Mouse (Mus musculus) mouse trophoblast stem cell (cell line): ENCODE data around the gene Ccdc116.

Source experiments
- in situ Hi-C, 2 experiments: fragments of 300-500 bp; cut with MseI, MboI; formaldehyde crosslinking; loops; 2 replicates in 1 of 2; 3 replicates in 1 of 2; pipeline ENCODE4 v1.15.1; 2025

The Ccdc116 gene

GRCm38 (mm10) chr16:17131191-17132088, 15.6 kb downstream of the Ccdc116 start:
- in situ Hi-C loops: no loop called here

- in situ Hi-C loops: no loop called here
Measured at GRCm38 (mm10) chr16:17127292-17127691, 19.7 kb downstream of the Ccdc116 start.

GRCm38 (mm10) chr16:17124871-17125520, 22.0 kb downstream of the Ccdc116 start, which contains the start of gene 2610318N02Rik:
2610318N02Rik (minus strand) TSS chr16:17125167.
- in situ Hi-C loops: no loop called here

- in situ Hi-C loops: no loop called here
Measured at GRCm38 (mm10) chr16:17124119-17124870, 22.7 kb downstream of the Ccdc116 start.

GRCm38 (mm10) chr16:17121569-17121968, 25.5 kb downstream of the Ccdc116 start:
- in situ Hi-C loops: no loop called here

GRCm38 (mm10) chr16:17117309-17117799, 29.7 kb downstream of the Ccdc116 start:
- in situ Hi-C loops: no loop called here

- in situ Hi-C loops: no loop called here
Measured at GRCm38 (mm10) chr16:17110771-17111743, 36.0 kb downstream of the Ccdc116 start, which contains the start of gene Ppil2. Ppil2 (minus strand) TSS chr16:17111257.

GRCm38 (mm10) chr16:17104600-17104999, 42.4 kb downstream of the Ccdc116 start:
- in situ Hi-C loops: no loop called here

GRCm38 (mm10) chr16:17102630-17103220, 44.3 kb downstream of the Ccdc116 start:
- in situ Hi-C loops: no loop called here

GRCm38 (mm10) chr16:17096938-17097337, 50.1 kb downstream of the Ccdc116 start:
- in situ Hi-C loops: no loop called here
